9 mouse cellular contexts compared by ENCODE assay signal in genomic region chr7:80171345-80171744, GRCm38 (mm10). TPM values are rescaled to one million over a fixed set of nuclear protein-coding genes. Genes with fewer than 3 reads are reported as not detected.
DNase-seq lines count a peak whose midpoint lies in the region; ATAC-seq lines count a peak whose summit lies in the region.
"Had no signal": no experiment of that assay in that cellular context is flagged by ENCODE, and none has a peak within 500 bp of the region (broad histone marks: within the 10 kb centered on the region; RNA-seq: fewer than 3 reads in every experiment).

No protein-coding gene starts in this region.

- DNase-seq in heart, adult 8-10 months (ENCODE audit: low spot score): no peak
- DNase-seq in NIH3T3 (ENCODE audit: low read depth): peak; percentile 49
- peak; percentile 56 for DNase-seq in induced T-regulatory cell, adult 2 months (ENCODE audit: low read depth)
- peak; percentile 57 to 73 for DNase-seq in lung, postnatal 4 days
- DNase-seq in thymus, postnatal 0 days (ENCODE audit: low spot score): no peak

- peak overlapping the region; percentile 11; the same call in 1 of the 2 replicates for H3K4me2 ChIP-seq in heart, embryonic 11.5 days
- peak overlapping the region; percentile 1; the same call in 1 of the 2 replicates for H3K4me2 ChIP-seq in embryonic facial prominence, embryonic 15.5 days (replicated peaks)
- H3K4me2 ChIP-seq in liver, embryonic 12.5 days: no peak overlapping the region

- 30% methylated on average over 8 of the region's 8 CpGs for WGBS in heart, embryonic 11.5 days (ENCODE audit: insufficient replicate concordance)
- WGBS in embryonic facial prominence, embryonic 15.5 days: 35% methylated on average over 8 of the region's 8 CpGs
- WGBS in liver, embryonic 12.5 days (ENCODE audit: insufficient replicate concordance): 54% methylated on average over 8 of the region's 8 CpGs

- H3K27me3 ChIP-seq in heart, embryonic 11.5 days (ENCODE audit: control insufficient read depth, insufficient read depth, low read length): no peaks in the 10 kb centered on the region; the same call in 1 of the 2 replicates
- no peaks in the 10 kb centered on the region for H3K27me3 ChIP-seq in embryonic facial prominence, embryonic 15.5 days
- H3K27me3 ChIP-seq in liver, embryonic 12.5 days (replicated peaks): no peaks in the 10 kb centered on the region; the same call in 1 of the 2 replicates

- H3K27ac ChIP-seq in heart, embryonic 11.5 days (ENCODE audit: low read depth, low read length): no peak overlapping the region; the same call in 1 of the 2 replicates
- peak overlapping the region; percentile 74 for H3K27ac ChIP-seq in embryonic facial prominence, embryonic 15.5 days (replicated peaks)
- H3K27ac ChIP-seq in liver, embryonic 12.5 days: no peak overlapping the region

- H3K4me1 ChIP-seq in heart, embryonic 11.5 days (ENCODE audit: control insufficient read depth, insufficient read depth, low read length): peaks cover 12% of the 10 kb centered on the region
- H3K4me1 ChIP-seq in embryonic facial prominence, embryonic 15.5 days: peaks cover 18% of the 10 kb centered on the region
- peaks cover 38% of the 10 kb centered on the region for H3K4me1 ChIP-seq in liver, embryonic 12.5 days

- no peak for ATAC-seq in heart, embryonic 11.5 days (replicated peaks; ENCODE audit: insufficient number of reproducible peaks, low FRiP score, low TSS enrichment)
- peak; percentile 63; the same call in 1 of the 2 replicates for ATAC-seq in embryonic facial prominence, embryonic 15.5 days (ENCODE audit: insufficient number of reproducible peaks, low FRiP score, low TSS enrichment, low read depth)
- no peak for ATAC-seq in liver, embryonic 12.5 days

- 0 out of 2 replicates have a peak overlapping the region, but pooled peaks have one; percentile 43 for H3K9ac ChIP-seq in heart, embryonic 11.5 days (ENCODE audit: low read depth, low read length)
- H3K9ac ChIP-seq in embryonic facial prominence, embryonic 15.5 days: no peak overlapping the region
- no peak overlapping the region for H3K9ac ChIP-seq in liver, embryonic 12.5 days

- no peaks in the 10 kb centered on the region for H3K36me3 ChIP-seq in heart, embryonic 11.5 days (ENCODE audit: control insufficient read depth, insufficient read depth, low read length)
- H3K36me3 ChIP-seq in embryonic facial prominence, embryonic 15.5 days: no peaks in the 10 kb centered on the region
- H3K36me3 ChIP-seq in liver, embryonic 12.5 days: no peaks in the 10 kb centered on the region
- H3K36me3 ChIP-seq: G1E had no signal

- no peaks in the 10 kb centered on the region for H3K9me3 ChIP-seq in heart, embryonic 11.5 days (replicated peaks; ENCODE audit: control insufficient read depth, low read length)
- no peaks in the 10 kb centered on the region for H3K9me3 ChIP-seq in embryonic facial prominence, embryonic 15.5 days (replicated peaks)
- H3K9me3 ChIP-seq in liver, embryonic 12.5 days (replicated peaks): no peaks in the 10 kb centered on the region
- H3K9me3 ChIP-seq: G1E had no signal

- H3K4me3 ChIP-seq in heart, embryonic 11.5 days (ENCODE audit: low read depth, low read length): no peak overlapping the region
- no peak overlapping the region for H3K4me3 ChIP-seq in embryonic facial prominence, embryonic 15.5 days (replicated peaks)
- no peak overlapping the region for H3K4me3 ChIP-seq in liver, embryonic 12.5 days

RNA-seq across cellular contexts. Expression of gene Sema4b, which starts 15.3 kb away (rescaled TPM):
- polyA plus RNA-seq in heart, embryonic 11.5 days (2014; fragmentation: Nextera tagmentation; extraction: Ambion mirVana): 5.9 and 8.5 TPM in 2 replicates
- total RNA-seq in heart, adult 8-10 months (2022): 10 to 100 TPM; 10.9 to 14.0 (median 11.7) TPM
- 23.0 and 25.2 TPM in 2 replicates for polyA plus RNA-seq in embryonic facial prominence, embryonic 15.5 days (2015; fragmentation: Nextera tagmentation; extraction: Ambion mirVana)
- 16.8 and 20.9 TPM in 2 replicates for polyA plus RNA-seq in thymus, postnatal 0 days (2015; fragmentation: Nextera tagmentation; extraction: Ambion mirVana)
- 16.9 and 17.9 TPM in 2 replicates for polyA plus RNA-seq in liver, embryonic 12.5 days (2016; fragmentation: Nextera tagmentation; extraction: Ambion mirVana)

RNA-seq across cellular contexts. Expression of gene Idh2, which starts 56.2 kb away (rescaled TPM):
- polyA plus RNA-seq in heart, embryonic 11.5 days (2014; fragmentation: Nextera tagmentation; extraction: Ambion mirVana): 1,200 and 1,395 TPM in 2 replicates
- total RNA-seq in heart, adult 8-10 months (2022): 1,000 to 10,000 TPM; 2,287 to 2,565 (median 2,388) TPM
- 546 and 574 TPM in 2 replicates for polyA plus RNA-seq in embryonic facial prominence, embryonic 15.5 days (2015; fragmentation: Nextera tagmentation; extraction: Ambion mirVana)
- 322 and 332 TPM in 2 replicates for polyA plus RNA-seq in thymus, postnatal 0 days (2015; fragmentation: Nextera tagmentation; extraction: Ambion mirVana)
- polyA plus RNA-seq in liver, embryonic 12.5 days (2016; fragmentation: Nextera tagmentation; extraction: Ambion mirVana): 158 and 160 TPM in 2 replicates

Comparison
In these comparisons a context has a peak if more than half of its experiments do, and no peak if none do; other contexts are left out.
1. DNase-seq: peak in NIH3T3 (single experiment), induced T-regulatory cell, adult 2 months (single experiment) and lung, postnatal 4 days (2 of 2); none in heart, adult 8-10 months (single experiment) and thymus, postnatal 0 days (single experiment).